Mouse (Mus musculus) ES-E14 (cell line): ENCODE results near the gene Olfr270. TPM values are rescaled to one million over a fixed set of nuclear protein-coding genes. Genes with fewer than 3 reads are reported as not detected.

ENCODE experiments used
- DNase-seq: peaks from one replicate; pipeline ENCODE4 v3.0.0-alpha.2; 2013; ENCODE audit warnings: low read depth, low spot score
- H3K27ac ChIP-seq: 2 replicates; pipeline ENCODE4 v1.5.1; 2012; ENCODE audit warnings: low read depth, mild to moderate bottlenecking, low read length, moderate library complexity, mixed read lengths; ENCODE audit not compliant: poor library complexity, insufficient read depth, severe bottlenecking
- H3K36me3 ChIP-seq: 2 replicates; pipeline ENCODE4 v1.6.1; 2012; ENCODE audit warnings: mild to moderate bottlenecking, low read length, moderate library complexity, mixed read lengths; ENCODE audit not compliant: control insufficient read depth, poor library complexity, insufficient read depth, severe bottlenecking
- H3K4me1 ChIP-seq, 2 experiments: fragments of 150-350 bp in 1 of 2; sonication (generic) in 1 of 2; 2 replicates each; pipeline ENCODE4 v1.6.1; 2012; ENCODE audit warnings: low read length in 2 of 2, mild to moderate bottlenecking in 1 of 2, mixed read lengths in 1 of 2; ENCODE audit not compliant: control insufficient read depth in 2 of 2, insufficient read depth in 2 of 2, poor library complexity in 1 of 2
- H3K4me3 ChIP-seq, 2 experiments: fragments of 150-350 bp in 1 of 2; sonication (generic) in 1 of 2; 2 replicates each; pipeline ENCODE4 v1.5.1; 2012; ENCODE audit warnings: low read length in 2 of 2, low read depth in 1 of 2, mild to moderate bottlenecking in 1 of 2, mixed read lengths in 1 of 2; ENCODE audit not compliant: insufficient read depth in 1 of 2, poor library complexity in 1 of 2, severe bottlenecking in 1 of 2
- H3K9ac ChIP-seq: 2 replicates; pipeline ENCODE4 v1.6.1; 2012; ENCODE audit warnings: low read depth, mild to moderate bottlenecking, low read length, mixed read lengths; ENCODE audit not compliant: poor library complexity, insufficient read depth, severe bottlenecking
- H3K9me3 ChIP-seq: fragments of 150-350 bp; sonication (generic); 2 replicates; pipeline ENCODE4 v1.6.1; 2012; ENCODE audit warnings: low read depth, mild to moderate bottlenecking, low read length; ENCODE audit not compliant: control insufficient read depth, insufficient read depth
- CHD2 ChIP-seq: IDR thresholded peaks from 2 replicates; pipeline ENCODE4 v1.6.1; 2014; ENCODE audit warnings: mild to moderate bottlenecking, low read depth, low read length, inconsistent platforms
- HCFC1 ChIP-seq: IDR thresholded peaks from 2 replicates; pipeline ENCODE4 v1.6.1; 2012; ENCODE audit warnings: low read length, inconsistent platforms, borderline replicate concordance; ENCODE audit not compliant: insufficient read depth
- MAFK ChIP-seq: IDR thresholded peaks from 2 replicates; pipeline ENCODE4 v1.6.1; 2014; ENCODE audit warnings: mild to moderate bottlenecking, low read depth, low read length, inconsistent platforms; ENCODE audit not compliant: insufficient read depth
- ZC3H11A ChIP-seq: IDR thresholded peaks from 2 replicates; pipeline ENCODE4 v1.6.1; 2012; ENCODE audit warnings: low read depth, mild to moderate bottlenecking, inconsistent platforms, low read length, borderline replicate concordance
- ZNF384 ChIP-seq: IDR thresholded peaks from 2 replicates; pipeline ENCODE4 v1.6.1; 2012; ENCODE audit warnings: low read depth, low read length, inconsistent platforms
- in situ Hi-C, 2 experiments: fragments of 600-800 bp; cut with MboI; formaldehyde crosslinking; loops; one replicate each; pipeline ENCODE4 v1.15.1; 2025; ENCODE audit warnings: low sequenced_read_pairs in 2 of 2, inconsistent platforms in 1 of 2; ENCODE audit not compliant: unreplicated experiment in 2 of 2
- total RNA-seq: library from RNA; depleted of rRNA; stranded (reverse); fragments of 300-350 nt; gene quantifications from 2 replicates; pipeline ENCODE4 v1.2.3, GENCODE M21; 2012; rRNA removed

Olfr270 gene
- total RNA-seq, 1 experiment, result not detected

GRCm38 (mm10) chr4:53009871-53010270 lies 45.5 kb downstream of the Olfr270 start:
- no peak for DNase-seq
- Histone ChIP-seq H3K36me3 (no peaks in the 10 kb centered on the region), H3K4me1 (peaks cover 0 to 3% of the 10 kb centered on the region in 2 experiments; a peak in 2 of 4 replicates), H3K4me3 (no peak overlapping the region), H3K9ac (no peak overlapping the region), H3K9me3 (no peaks in the 10 kb centered on the region), H3K27ac (no peak overlapping the region)
- TF ChIP-seq ZC3H11A (no peak), ZNF384 (no peak), HCFC1 (no peak)
- in situ Hi-C loops, result no loop called here

- Histone ChIP-seq H3K27ac (peak within 1 kb of the TSS; percentile 83; the same call in 1 of the 2 replicates), H3K9me3 (peaks cover 1% of the 10 kb centered on the region; the same call in 1 of the 2 replicates), H3K36me3 (no peaks in the 10 kb centered on the region; the same call in 1 of the 2 replicates), H3K4me1 (peaks cover 0 to 3% of the 10 kb centered on the region in 2 experiments; a peak in 2 of 4 replicates), H3K4me3 (peak within 1 kb of the TSS; percentile 91 to 95), H3K9ac (peak within 1 kb of the TSS; percentile 95)
- in situ Hi-C loops, result no loop called here
- peak; percentile 96 for DNase-seq
- no peak for TF ChIP-seq HCFC1
Measured at GRCm38 (mm10) chr4:53011732-53012361, 47.5 kb downstream of the Olfr270 start, which contains the start of gene Nipsnap3b. Gene Nipsnap3b, plus strand, starts transcription at chr4:53011880.

GRCm38 (mm10) chr4:53014421-53014820 lies 50.1 kb downstream of the Olfr270 start:
- no peak for DNase-seq
- Histone ChIP-seq H3K9me3 (peaks cover 2% of the 10 kb centered on the region; the same call in 1 of the 2 replicates), H3K36me3 (no peaks in the 10 kb centered on the region; the same call in 1 of the 2 replicates), H3K9ac (no peak overlapping the region), H3K4me1 (peaks cover 0 to 3% of the 10 kb centered on the region in 2 experiments; a peak in 2 of 4 replicates), H3K4me3 (no peak overlapping the region), H3K27ac (no peak overlapping the region)
- in situ Hi-C loops, result no loop called here
- TF ChIP-seq MAFK, result no peak
- no peak for TF ChIP-seq CHD2

GRCm38 (mm10) chr4:53015024-53015423 lies 50.7 kb downstream of the Olfr270 start:
- H3K9ac ChIP-seq, result no peak overlapping the region
- H3K4me3 ChIP-seq, result no peak overlapping the region
- H3K4me1 ChIP-seq, result peaks cover 0 to 3% of the 10 kb centered on the region in 2 experiments; a peak in 2 of 4 replicates
- DNase-seq, result no peak
- in situ Hi-C loops, result no loop called here
- no peak overlapping the region for H3K27ac ChIP-seq
- H3K36me3 ChIP-seq, result no peaks in the 10 kb centered on the region; the same call in 1 of the 2 replicates
- peaks cover 2% of the 10 kb centered on the region; the same call in 1 of the 2 replicates for H3K9me3 ChIP-seq
- TF ChIP-seq MAFK, result no peak
- no peak for TF ChIP-seq HCFC1

- H3K27ac ChIP-seq, result no peak overlapping the region
- in situ Hi-C loops, result no loop called here
- no peak overlapping the region for H3K4me3 ChIP-seq
- peaks cover 2% of the 10 kb centered on the region; the same call in 1 of the 2 replicates for H3K9me3 ChIP-seq
- DNase-seq, result no peak
- H3K4me1 ChIP-seq, result no peaks in the 10 kb centered on the region
- peaks cover 2% of the 10 kb centered on the region for H3K36me3 ChIP-seq
- no peak overlapping the region for H3K9ac ChIP-seq
- TF ChIP-seq ZC3H11A, result no peak
- TF ChIP-seq MAFK, result no peak
- TF ChIP-seq CHD2, result no peak
- TF ChIP-seq HCFC1, result no peak
- TF ChIP-seq ZNF384, result no peak
Measured at GRCm38 (mm10) chr4:53018392-53018791, 54.0 kb downstream of the Olfr270 start.

Other genes with a start within 250 kb of the Olfr270 start
- not detected in 2 replicates for gene Olfr275, start 149.9 kb upstream of the Olfr270 start, total RNA-seq
- not detected in 2 replicates for gene Olfr273, start 105.3 kb upstream of the Olfr270 start, total RNA-seq
- gene Olfr272, start 45.4 kb upstream of the Olfr270 start, total RNA-seq, result not detected in 2 replicates
- gene Nipsnap3a, start 24.7 kb downstream of the Olfr270 start, total RNA-seq, result not detected in 2 replicates
- 22.8 and 26.1 TPM in 2 replicates for gene Nipsnap3b, start 47.3 kb downstream of the Olfr270 start, total RNA-seq
- gene Abca1, start 195.3 kb downstream of the Olfr270 start, total RNA-seq, result 18.9 and 23.7 TPM in 2 replicates